Mouse (Mus musculus) cerebellum, postnatal 25 days (tissue): ENCODE measurements around the gene Lcn9.

Experiments
- DNase-seq, 2 experiments: peaks; one replicate each; pipeline ENCODE4 v3.0.0; 2021; ENCODE audit warnings: mixed read lengths in 2 of 2

Gene Lcn9

GRCm38 (mm10) chr2:25850330-25850729, 27.4 kb downstream of the Lcn9 start:
- peak; percentile 78 to 86 for DNase-seq

DNA sequence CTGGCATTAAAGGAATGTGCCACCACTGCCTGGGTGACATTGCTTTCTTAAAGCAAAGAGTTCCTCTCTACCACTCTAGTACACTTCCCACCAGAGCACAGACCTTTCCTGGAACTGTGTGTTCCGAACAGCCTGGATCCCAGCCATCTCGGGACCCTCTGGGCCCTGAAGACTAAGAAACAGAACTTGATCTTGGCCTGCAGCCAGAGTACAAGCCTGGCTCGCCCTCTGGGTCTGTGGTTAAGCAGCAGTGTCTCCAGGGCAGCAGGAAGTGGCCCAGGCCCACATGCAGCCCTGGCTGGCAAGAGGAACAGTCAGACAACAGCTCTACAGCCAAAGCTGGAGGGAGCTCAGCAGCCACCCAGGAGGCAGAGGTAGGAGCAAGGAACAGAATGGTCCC, 29.7 kb downstream of the Lcn9 start:
- DNase-seq, result peak; percentile 35 to 37

DNA sequence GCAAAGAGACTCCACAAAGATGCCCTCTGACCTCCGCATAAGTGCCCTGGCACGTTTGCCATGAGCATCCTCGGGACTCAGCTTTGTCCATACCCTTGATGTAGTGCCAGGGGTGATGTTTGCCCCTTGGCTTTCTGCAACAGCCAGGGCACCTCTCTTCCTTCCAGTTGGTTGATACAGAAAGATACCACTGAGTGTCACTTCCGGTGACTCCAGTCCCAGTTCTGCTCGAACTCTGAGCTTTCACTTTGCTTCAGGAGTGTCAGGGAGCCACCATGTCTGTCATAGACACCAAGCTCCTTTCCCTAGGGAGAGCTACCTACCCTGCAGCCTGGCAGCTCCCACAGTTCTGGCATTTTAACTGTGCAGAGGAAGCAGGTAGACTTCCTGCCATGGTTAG, 31.0 kb downstream of the Lcn9 start:
- no peak for DNase-seq

DNA sequence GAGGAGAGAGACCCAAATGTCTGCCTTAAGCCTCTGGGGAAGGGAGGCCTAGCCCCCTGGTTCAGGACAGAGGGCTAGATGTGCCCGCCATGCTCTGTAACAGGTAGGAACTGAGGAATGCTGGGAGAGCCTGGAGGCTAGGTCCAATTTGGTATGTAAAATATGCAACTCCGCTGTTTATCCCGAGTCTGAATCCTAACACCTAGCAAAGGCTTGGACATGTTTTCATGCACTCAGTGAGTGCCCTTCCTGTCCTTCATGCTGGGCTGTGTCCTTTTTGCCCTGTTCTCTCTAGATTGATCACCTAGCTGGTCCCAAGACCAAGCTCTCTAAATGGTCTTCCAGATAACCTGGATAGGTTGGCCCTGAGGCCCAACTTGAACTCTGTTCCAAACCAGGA, 36.9 kb downstream of the Lcn9 start:
- no peak for DNase-seq

GRCm38 (mm10) chr2:25862038-25862437, 39.1 kb downstream of the Lcn9 start:
- DNase-seq, result peak in 1 of 2 experiments; percentile 46

GRCm38 (mm10) chr2:25862696-25863270, 39.8 kb downstream of the Lcn9 start:
- peak; percentile 37 to 38 for DNase-seq

GRCm38 (mm10) chr2:25863337-25864131, 40.6 kb downstream of the Lcn9 start, which contains the start of gene Kcnt1:
Gene Kcnt1, plus strand, starts transcription at chr2:25863734.
- peak; percentile 72 to 80 for DNase-seq

- DNase-seq, result peak; percentile 54
These were observed 41.3 kb downstream of the Lcn9 start for GRCm38 (mm10) chr2:25864230-25864629.

GRCm38 (mm10) chr2:25865412-25865811, 42.5 kb downstream of the Lcn9 start:
- DNase-seq, result peak; percentile 54 to 57

DNA sequence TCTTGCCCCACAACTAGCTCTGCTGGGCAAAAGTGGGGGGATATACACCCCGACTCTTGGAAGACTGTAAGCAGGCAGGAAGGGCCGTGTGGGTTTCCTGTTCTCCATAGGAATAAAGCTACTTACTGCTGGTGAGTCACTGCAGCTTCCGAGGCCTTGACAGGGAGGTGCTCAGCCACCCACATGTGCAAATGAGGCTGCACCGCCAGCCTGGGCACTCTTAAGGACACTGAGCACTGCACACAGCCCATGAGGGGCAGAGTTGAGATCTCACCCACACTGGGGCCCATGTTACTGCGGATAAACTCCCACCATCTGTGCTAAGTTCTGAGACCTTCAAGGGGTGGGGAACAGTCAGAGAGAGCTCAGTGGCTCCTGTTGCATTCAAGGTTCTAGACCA, 43.7 kb downstream of the Lcn9 start:
- no peak for DNase-seq
